Mouse (Mus musculus) liver, adult 2 months (tissue): Measurements from ENCODE around the gene Ciao2a. TPM values are rescaled to one million over a fixed set of nuclear protein-coding genes. Genes with fewer than 3 reads are reported as not detected.

Source experiments
- DNase-seq: peaks from one replicate; pipeline ENCODE4 v3.0.0-alpha.2; 2011; ENCODE audit warnings: low read depth, low spot score; ENCODE audit errors: extremely low read depth
- H3K27ac ChIP-seq: fragments of 200-500 bp; replicated peaks from 2 replicates; pipeline ENCODE4 v1.5.1; 2012; ENCODE audit warnings: low read depth, mild to moderate bottlenecking, control low read depth, inconsistent platforms, low read length; ENCODE audit not compliant: insufficient read depth
- H3K27me3 ChIP-seq: fragments of 200-500 bp; 2 replicates; pipeline ENCODE4 v1.6.1; 2012; ENCODE audit warnings: mild to moderate bottlenecking, moderate library complexity, low read length, inconsistent platforms; ENCODE audit not compliant: control insufficient read depth, insufficient read depth
- H3K36me3 ChIP-seq: fragments of 200-500 bp; 2 replicates; pipeline ENCODE4 v1.6.1; 2012; ENCODE audit warnings: low read length, inconsistent platforms; ENCODE audit not compliant: control insufficient read depth, insufficient read depth
- H3K4me1 ChIP-seq: fragments of 200-500 bp; 2 replicates; pipeline ENCODE4 v1.6.1; 2011; ENCODE audit warnings: low read length; ENCODE audit not compliant: control insufficient read depth, insufficient read depth
- H3K4me3 ChIP-seq: fragments of 200-500 bp; 2 replicates; pipeline ENCODE4 v1.5.1; 2011; ENCODE audit warnings: low read depth, mild to moderate bottlenecking, control low read depth, low read length, moderate library complexity; ENCODE audit not compliant: insufficient read depth
- H3K79me2 ChIP-seq: fragments of 200-500 bp; 2 replicates; pipeline ENCODE4 v1.6.1; 2012; ENCODE audit warnings: inconsistent platforms, mild to moderate bottlenecking, low read length, moderate library complexity; ENCODE audit not compliant: control insufficient read depth, insufficient read depth
- H3K9ac ChIP-seq: fragments of 200-500 bp; 2 replicates; pipeline ENCODE4 v1.6.1; 2012; ENCODE audit warnings: low read depth, mild to moderate bottlenecking, control low read depth, inconsistent platforms, low read length
- CTCF ChIP-seq: fragments of 200-500 bp; IDR thresholded peaks from 2 replicates; pipeline ENCODE4 v1.5.1; 2011; ENCODE audit warnings: low read depth, low read length, control low read depth
- POLR2A ChIP-seq: fragments of 200-500 bp; IDR thresholded peaks from 2 replicates; pipeline ENCODE4 v1.6.1; 2011; ENCODE audit warnings: low read length, control low read depth; ENCODE audit not compliant: insufficient read depth; ENCODE audit errors: extremely low read depth
- WGBS: fragments of 180-500 bp; shearing (Covaris S2); methylation state at CpG from one replicate; pipeline ENCODE4 v1.1.7; 2018; 5-methylcytosine and 5-hydroxymethylcytosine counted together
- polyA plus RNA-seq: library from polyadenylated mRNA; depleted of rRNA; stranded (reverse); fragments of >200 nt; gene quantifications from 2 replicates; pipeline ENCODE4 v1.2.3, GENCODE M21; 2012
- total RNA-seq: library from RNA; depleted of rRNA; stranded (reverse); fragments of >200 nt; gene quantifications from 2 replicates; pipeline ENCODE4 v1.2.3, GENCODE M21; 2014

The Ciao2a gene
- total and polyA plus RNA-seq, 2 experiments, result 13.6 to 47.0 TPM

- Histone ChIP-seq H3K36me3 (peaks cover 2% of the 10 kb centered on the region; the same call in 1 of the 2 replicates), H3K4me1 (peaks cover 6% of the 10 kb centered on the region), H3K79me2 (peaks cover 5% of the 10 kb centered on the region; the same call in 1 of the 2 replicates), H3K27ac (no peak overlapping the region), H3K4me3 (no peak overlapping the region), H3K9ac (no peak overlapping the region), H3K27me3 (no peaks in the 10 kb centered on the region)
- 70% methylated on average over 3 of the region's 3 CpGs for WGBS
- no peak for DNase-seq
- TF ChIP-seq CTCF, result no peak
- no peak for TF ChIP-seq POLR2A
These were observed 12.1 kb upstream of the Ciao2a start for GRCm38 (mm10) chr9:66114341-66114740.

GRCm38 (mm10) chr9:66116890-66117289 lies 9.5 kb upstream of the Ciao2a start:
- H3K4me3 ChIP-seq, result no peak overlapping the region
- no peak for DNase-seq
- H3K27me3 ChIP-seq, result no peaks in the 10 kb centered on the region
- H3K79me2 ChIP-seq, result peaks cover 5% of the 10 kb centered on the region; the same call in 1 of the 2 replicates
- H3K9ac ChIP-seq, result no peak overlapping the region
- peaks cover 2% of the 10 kb centered on the region; the same call in 1 of the 2 replicates for H3K36me3 ChIP-seq
- no peaks in the 10 kb centered on the region for H3K4me1 ChIP-seq
- no peak overlapping the region for H3K27ac ChIP-seq
- no peak for TF ChIP-seq POLR2A
- TF ChIP-seq CTCF, result no peak
- 55% methylated on average over 8 of the region's 8 CpGs for WGBS

DNA sequence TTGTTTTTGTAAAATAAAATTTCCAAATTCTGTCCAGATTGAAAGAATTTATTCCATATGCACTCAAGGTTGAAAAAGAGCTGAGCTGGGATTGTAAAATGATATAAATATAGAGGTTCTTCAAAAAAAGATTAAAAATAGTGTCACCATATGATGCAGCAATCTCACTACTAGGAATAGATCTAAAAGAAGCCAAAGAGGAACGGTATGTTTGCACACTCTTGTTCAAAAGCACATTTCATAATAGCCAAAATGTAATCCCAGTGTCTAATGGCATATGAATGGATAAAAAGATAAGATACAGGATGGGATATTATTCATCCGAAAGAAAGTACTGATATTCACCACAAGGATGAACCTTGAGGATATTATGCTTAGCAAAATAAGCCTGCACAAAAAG lies 6.9 kb upstream of the Ciao2a start:
- WGBS, result 60% methylated on average over 2 of the region's 2 CpGs
- TF ChIP-seq POLR2A, result no peak
- TF ChIP-seq CTCF, result no peak
- no peak overlapping the region for H3K9ac ChIP-seq
- peaks cover 5% of the 10 kb centered on the region; the same call in 1 of the 2 replicates for H3K79me2 ChIP-seq
- H3K4me3 ChIP-seq, result no peak overlapping the region
- DNase-seq, result no peak
- H3K27me3 ChIP-seq, result no peaks in the 10 kb centered on the region
- peaks cover 2% of the 10 kb centered on the region; the same call in 1 of the 2 replicates for H3K36me3 ChIP-seq
- peaks cover 2% of the 10 kb centered on the region; the same call in 1 of the 2 replicates for H3K4me1 ChIP-seq
- H3K27ac ChIP-seq, result no peak overlapping the region

DNA sequence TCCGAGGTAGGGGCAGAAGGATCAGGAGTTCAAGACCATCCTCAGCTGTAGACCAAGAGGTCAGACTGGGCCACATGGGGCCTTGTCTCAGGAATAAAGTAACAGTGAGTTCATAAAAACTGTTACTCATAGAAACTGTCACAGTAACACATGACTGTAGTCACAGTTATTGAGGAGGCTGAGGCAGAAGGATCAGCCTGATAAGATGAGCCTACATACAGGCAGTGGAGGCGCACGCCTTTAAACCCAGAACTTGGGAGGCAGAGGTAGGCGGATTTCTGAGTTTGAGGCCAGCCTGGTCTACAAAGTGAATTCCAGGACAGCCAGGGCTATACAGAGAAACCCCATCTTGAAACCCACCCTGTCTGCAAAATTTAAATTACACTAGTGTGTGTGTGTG lies 6.3 kb upstream of the Ciao2a start:
- H3K4me3 ChIP-seq, result no peak overlapping the region
- H3K27me3 ChIP-seq, result no peaks in the 10 kb centered on the region
- H3K36me3 ChIP-seq, result peaks cover 2% of the 10 kb centered on the region; the same call in 1 of the 2 replicates
- H3K79me2 ChIP-seq, result peaks cover 5% of the 10 kb centered on the region; the same call in 1 of the 2 replicates
- WGBS, result 99% methylated on average over 4 of the region's 4 CpGs
- H3K4me1 ChIP-seq, result peaks cover 2% of the 10 kb centered on the region; the same call in 1 of the 2 replicates
- no peak for DNase-seq
- H3K27ac ChIP-seq, result no peak overlapping the region
- H3K9ac ChIP-seq, result no peak overlapping the region
- no peak for TF ChIP-seq POLR2A
- TF ChIP-seq CTCF, result no peak

DNA sequence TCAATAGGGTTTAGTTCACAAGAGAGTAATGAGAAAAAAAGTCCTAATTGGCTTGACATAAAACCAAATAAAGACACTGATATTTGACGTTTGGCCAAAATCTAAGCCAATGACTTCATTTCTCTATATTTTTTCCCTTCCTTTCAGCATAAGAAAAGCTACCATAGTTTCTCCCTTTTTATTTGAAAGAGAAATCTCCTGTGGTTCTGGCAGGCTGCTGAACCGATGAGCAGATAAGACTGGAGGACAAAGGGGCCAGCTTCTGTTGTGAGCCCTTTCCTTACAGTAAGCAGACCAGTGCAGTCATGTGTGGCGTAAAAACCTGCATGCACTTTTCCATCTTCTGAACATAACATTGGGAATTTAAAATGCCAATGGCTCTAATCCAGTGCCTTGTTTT lies 5.5 kb upstream of the Ciao2a start:
- no peak overlapping the region for H3K4me3 ChIP-seq
- TF ChIP-seq POLR2A (no peak), CTCF (no peak)
- 86% methylated on average over 3 of the region's 3 CpGs for WGBS
- peaks cover 5% of the 10 kb centered on the region; the same call in 1 of the 2 replicates for H3K79me2 ChIP-seq
- H3K9ac ChIP-seq, result no peak overlapping the region
- no peaks in the 10 kb centered on the region for H3K27me3 ChIP-seq
- DNase-seq, result no peak
- no peak overlapping the region for H3K27ac ChIP-seq
- H3K4me1 ChIP-seq, result peaks cover 5% of the 10 kb centered on the region; the same call in 1 of the 2 replicates
- no peaks in the 10 kb centered on the region for H3K36me3 ChIP-seq

- H3K4me3 ChIP-seq, result no peak overlapping the region
- H3K27me3 ChIP-seq, result no peaks in the 10 kb centered on the region
- no peak overlapping the region for H3K27ac ChIP-seq
- no peaks in the 10 kb centered on the region for H3K36me3 ChIP-seq
- H3K9ac ChIP-seq, result no peak overlapping the region
- peaks cover 5% of the 10 kb centered on the region; the same call in 1 of the 2 replicates for H3K79me2 ChIP-seq
- no peak for DNase-seq
- H3K4me1 ChIP-seq, result peaks cover 5% of the 10 kb centered on the region; the same call in 1 of the 2 replicates
- TF ChIP-seq CTCF, result no peak
- no peak for TF ChIP-seq POLR2A
These were observed 5.0 kb upstream of the Ciao2a start for GRCm38 (mm10) chr9:66121421-66121820.
